Mouse (Mus musculus) hindbrain, postnatal 0 days (tissue): ENCODE results near the gene Elp5. TPM values are rescaled to one million over a fixed set of nuclear protein-coding genes. Genes with fewer than 3 reads are reported as not detected.

Source experiments
- ATAC-seq: fragments of 200-750 bp; cut with Nextera tagmentation; 2 replicates; pipeline ENCODE4 v1.8.0; 2017; ENCODE audit warnings: mild to moderate bottlenecking, moderate TSS enrichment, moderate library complexity
- DNase-seq: peaks from one replicate; pipeline ENCODE4 v3.0.0-alpha.2; 2015; ENCODE audit warnings: low spot score
- H3K27ac ChIP-seq: fragments of 300-500 bp; sonication (generic); 2 replicates; pipeline ENCODE4 v1.5.1; 2014; ENCODE audit warnings: mild to moderate bottlenecking
- H3K27me3 ChIP-seq: fragments of 300-500 bp; sonication (generic); 2 replicates; pipeline ENCODE4 v1.6.1; 2014; ENCODE audit warnings: low read length, mixed read lengths; ENCODE audit not compliant: insufficient read depth
- H3K36me3 ChIP-seq: fragments of 300-500 bp; sonication (generic); 2 replicates; pipeline ENCODE4 v1.6.1; 2014; ENCODE audit warnings: low read length, mixed read lengths; ENCODE audit not compliant: insufficient read depth
- H3K4me1 ChIP-seq: fragments of 300-500 bp; sonication (generic); 2 replicates; pipeline ENCODE4 v1.6.1; 2014; ENCODE audit warnings: antibody characterized with exemption, low read length, mixed read lengths; ENCODE audit not compliant: insufficient read depth
- H3K4me2 ChIP-seq: fragments of 300-500 bp; sonication (generic); 2 replicates; pipeline ENCODE4 v1.6.1; 2014; ENCODE audit warnings: low read depth, mild to moderate bottlenecking, low read length, moderate library complexity, mixed read lengths
- H3K4me3 ChIP-seq: fragments of 300-500 bp; sonication (generic); 2 replicates; pipeline ENCODE4 v1.5.1; 2014; ENCODE audit warnings: low read length
- H3K9ac ChIP-seq: fragments of 300-500 bp; sonication (generic); replicated peaks from 2 replicates; pipeline ENCODE4 v1.6.1; 2014; ENCODE audit warnings: mild to moderate bottlenecking, low read length, moderate library complexity, mixed read lengths
- H3K9me3 ChIP-seq: fragments of 300-500 bp; sonication (generic); 2 replicates; pipeline ENCODE4 v1.6.1; 2016; ENCODE audit warnings: low read length, mixed read lengths
- CTCF ChIP-seq: IDR thresholded peaks from 2 replicates; pipeline ENCODE4 v1.5.1; 2016; ENCODE audit warnings: antibody characterized with exemption, control low read depth, low read depth
- WGBS: fragments of 180-500 bp; shearing (Covaris S2); extraction: QIAGEN DNeasy Blood & Tissue Kit; methylation state at CpG from one replicate; pipeline ENCODE4 v1.1.7; 2014; 5-methylcytosine and 5-hydroxymethylcytosine counted together
- polyA plus RNA-seq: library from polyadenylated mRNA; unstranded; fragments of >200 nt; fragmentation: Nextera tagmentation; extraction: Ambion mirVana; gene quantifications from 2 replicates; pipeline ENCODE4 v1.2.1, GENCODE M21; 2015
- total RNA-seq: library from RNA; depleted of rRNA; stranded (reverse); fragments of >200 nt; gene quantifications from 2 replicates; pipeline ENCODE4 v1.2.3, GENCODE M21; 2014

The Elp5 gene
- total and polyA plus RNA-seq, 2 experiments from 2014 or later, result 137 to 168 TPM

DNA sequence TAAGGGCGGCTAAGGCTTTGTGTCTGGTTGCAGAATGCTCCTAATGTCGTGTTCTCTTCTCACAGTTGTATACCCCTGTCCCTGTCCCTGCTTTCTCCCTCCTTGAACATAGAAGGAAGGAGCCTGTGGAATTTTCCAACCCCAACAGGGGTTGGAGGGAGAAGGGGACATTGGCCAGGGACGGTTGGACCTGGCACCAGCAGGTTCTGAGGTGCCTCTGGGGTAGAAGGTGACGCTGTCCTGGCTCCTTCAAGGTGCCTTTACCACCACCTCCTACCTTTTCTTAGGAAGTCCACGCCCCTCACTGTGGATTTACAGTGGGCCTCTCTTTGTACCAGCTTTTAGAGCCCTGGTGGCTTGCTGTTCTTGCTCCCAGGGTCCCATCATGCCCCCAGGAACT lies 44.5 kb downstream of the Elp5 start:
- no peak overlapping the region for H3K9ac ChIP-seq
- 71% methylated on average over 5 of the region's 5 CpGs for WGBS
- peaks cover 6% of the 10 kb centered on the region; the same call in 1 of the 2 replicates for H3K27me3 ChIP-seq
- DNase-seq (no peak), ATAC-seq (no peak)
- H3K4me1 ChIP-seq, result peaks cover 16% of the 10 kb centered on the region; the same call in 1 of the 2 replicates
- no peak overlapping the region for H3K4me3 ChIP-seq
- H3K9me3 ChIP-seq, result no peaks in the 10 kb centered on the region
- H3K27ac ChIP-seq, result no peak overlapping the region
- TF ChIP-seq CTCF, result no peak
- no peaks in the 10 kb centered on the region for H3K36me3 ChIP-seq
- H3K4me2 ChIP-seq, result no peak overlapping the region

DNA sequence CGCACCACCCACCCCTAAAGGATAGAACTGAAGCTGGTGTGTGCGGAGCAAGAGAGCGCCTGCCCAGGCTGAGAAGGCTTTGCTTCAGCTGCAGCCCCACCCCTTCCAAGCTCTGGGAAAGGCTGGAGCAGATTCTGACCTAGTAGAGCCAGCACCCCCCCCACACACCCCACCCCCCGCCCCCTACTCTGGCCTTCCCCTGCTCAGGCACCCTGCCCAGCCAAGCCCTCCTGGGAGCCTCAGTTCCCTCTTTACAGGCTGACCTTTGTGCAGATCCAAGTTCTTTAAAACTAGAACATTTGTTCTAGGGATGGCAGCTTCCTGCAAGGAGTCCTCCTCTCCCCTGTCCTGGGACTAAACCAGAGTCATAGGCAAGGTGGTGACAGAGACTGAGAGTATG lies 44.9 kb downstream of the Elp5 start:
- ATAC-seq (no peak), DNase-seq (no peak)
- no peak for TF ChIP-seq CTCF
- no peak overlapping the region for H3K4me2 ChIP-seq
- peaks cover 16% of the 10 kb centered on the region; the same call in 1 of the 2 replicates for H3K4me1 ChIP-seq
- H3K9me3 ChIP-seq, result no peaks in the 10 kb centered on the region
- no peaks in the 10 kb centered on the region for H3K36me3 ChIP-seq
- H3K4me3 ChIP-seq, result no peak overlapping the region
- H3K27me3 ChIP-seq, result peaks cover 6% of the 10 kb centered on the region; the same call in 1 of the 2 replicates
- H3K9ac ChIP-seq, result no peak overlapping the region
- WGBS, result 44% methylated on average over 3 of the region's 4 CpGs
- H3K27ac ChIP-seq, result no peak overlapping the region

DNA sequence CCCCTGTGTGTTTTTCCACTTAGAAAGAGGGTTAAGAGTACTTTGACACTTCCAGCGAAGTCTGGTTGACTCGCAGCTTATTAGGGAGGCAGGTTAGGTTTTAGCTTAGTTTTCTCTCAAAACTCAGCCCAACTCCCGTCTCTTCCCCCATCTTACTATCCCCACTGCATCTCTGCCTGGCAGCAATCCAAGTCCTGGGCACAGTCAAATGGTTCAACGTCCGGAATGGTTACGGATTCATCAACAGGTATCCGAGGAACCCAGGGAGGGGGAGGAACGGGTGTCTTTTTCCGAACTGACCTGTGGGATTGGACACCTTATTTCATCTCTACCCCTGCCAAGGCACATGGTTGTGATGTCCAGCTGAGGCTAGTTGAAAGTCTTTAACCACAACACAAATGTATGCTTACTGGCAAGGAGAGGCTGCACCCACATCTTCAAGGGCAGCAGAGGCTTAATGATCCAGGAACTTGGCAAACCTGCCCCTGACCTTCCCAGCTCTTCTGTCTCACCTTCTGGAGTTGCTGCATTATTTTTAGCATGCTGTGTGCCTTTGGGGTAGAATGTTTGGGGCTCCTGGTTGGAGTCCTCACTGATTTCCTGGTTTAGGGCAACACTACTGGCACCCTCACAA lies 45.5 kb downstream of the Elp5 start:
- WGBS, result 31% methylated on average over 9 of the region's 9 CpGs
- peak overlapping the region; percentile 51; the same call in 1 of the 2 replicates for H3K4me3 ChIP-seq
- peak overlapping the region; percentile 89 for H3K4me2 ChIP-seq
- no peak for TF ChIP-seq CTCF
- H3K27me3 ChIP-seq, result peaks cover 6% of the 10 kb centered on the region; the same call in 1 of the 2 replicates
- H3K27ac ChIP-seq, result no peak overlapping the region
- H3K36me3 ChIP-seq, result no peaks in the 10 kb centered on the region
- no peaks in the 10 kb centered on the region for H3K9me3 ChIP-seq
- no peak for DNase-seq
- peaks cover 16% of the 10 kb centered on the region; the same call in 1 of the 2 replicates for H3K4me1 ChIP-seq
- H3K9ac ChIP-seq, result no peak overlapping the region
- ATAC-seq, result no peak

DNA sequence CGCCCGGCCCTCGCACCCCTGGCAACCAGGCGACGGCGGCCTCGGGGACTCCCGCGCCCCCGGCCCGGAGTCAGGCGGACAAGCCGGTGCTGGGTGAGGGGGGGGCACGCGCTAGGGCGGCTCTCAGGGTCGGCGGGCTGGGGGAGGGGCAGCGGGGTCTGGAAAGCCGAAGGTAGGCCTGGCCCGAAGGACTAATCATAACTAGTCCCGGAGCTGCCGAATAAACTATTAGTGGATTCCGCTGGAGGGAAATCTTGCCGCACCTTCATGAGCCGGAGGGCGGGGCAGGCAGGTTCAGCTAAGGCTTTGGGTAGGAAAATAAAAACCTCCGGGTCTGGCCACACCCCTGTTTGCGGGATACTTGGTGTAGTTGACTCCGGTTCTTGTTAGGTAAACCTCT lies 46.2 kb downstream of the Elp5 start:
- Histone ChIP-seq H3K4me2 (peak overlapping the region; percentile 89), H3K4me1 (peaks cover 16% of the 10 kb centered on the region; the same call in 1 of the 2 replicates), H3K9ac (peak overlapping the region; percentile 58), H3K9me3 (no peaks in the 10 kb centered on the region), H3K36me3 (no peaks in the 10 kb centered on the region), H3K27ac (no peak overlapping the region; the same call in 1 of the 2 replicates), H3K27me3 (peaks cover 6% of the 10 kb centered on the region; the same call in 1 of the 2 replicates), H3K4me3 (peak overlapping the region; percentile 51)
- DNase-seq (no peak), ATAC-seq (no peak)
- 2% methylated on average over 30 of the region's 30 CpGs for WGBS
- no peak for TF ChIP-seq CTCF

DNA sequence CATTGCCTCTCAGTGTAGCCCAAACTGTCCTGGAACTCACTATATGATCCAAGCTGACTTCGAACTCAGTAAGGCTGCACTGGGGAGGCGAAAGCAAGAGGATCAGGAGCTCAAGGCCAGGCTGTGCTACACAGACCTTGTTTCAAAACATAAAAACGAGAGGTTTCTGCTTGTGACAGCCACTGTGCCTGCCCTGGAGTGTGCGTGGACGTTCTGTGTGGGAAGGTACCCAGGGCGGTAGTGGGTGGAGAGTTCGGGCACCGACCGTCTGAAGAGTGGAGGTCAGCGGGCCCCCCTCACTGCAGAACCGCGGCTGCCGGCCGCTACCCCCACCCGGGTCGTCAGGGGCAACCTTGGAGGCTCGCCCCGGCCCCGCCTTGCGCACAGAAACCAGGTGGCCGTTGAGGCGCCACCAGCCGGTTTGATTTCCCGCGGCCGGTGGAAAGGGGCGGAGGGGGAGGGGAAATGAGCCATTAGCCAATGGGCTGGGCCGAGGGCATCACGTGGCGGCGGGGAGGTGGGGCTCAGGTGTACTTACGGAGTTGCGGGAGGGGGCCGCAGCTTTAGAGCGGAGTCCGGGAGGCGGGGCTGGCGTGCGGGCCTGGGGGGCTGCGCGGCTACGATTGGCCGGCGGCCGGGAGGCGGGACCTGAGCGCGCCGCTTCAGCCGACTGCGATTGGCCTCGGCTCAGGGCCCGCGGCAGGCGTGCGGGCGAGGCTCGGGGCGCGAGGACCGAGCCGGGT lies 47.0 kb downstream of the Elp5 start, which contains the start of gene Ybx2:
TSS of gene Ybx2 (plus strand) at position 660 of the 743 bp plus-strand sequence.
- H3K36me3 ChIP-seq, result no peaks in the 10 kb centered on the region
- TF ChIP-seq CTCF, result 0 out of 2 replicates have a peak, but pooled peaks have one; percentile 29
- H3K9me3 ChIP-seq, result no peaks in the 10 kb centered on the region
- H3K4me1 ChIP-seq, result peaks cover 16% of the 10 kb centered on the region; the same call in 1 of the 2 replicates
- peaks cover 6% of the 10 kb centered on the region; the same call in 1 of the 2 replicates for H3K27me3 ChIP-seq
- peak within 1 kb of the TSS; percentile 89 for H3K4me2 ChIP-seq
- peak within 1 kb of the TSS; percentile 58 for H3K9ac ChIP-seq
- WGBS, result 1% methylated on average over 61 of the region's 62 CpGs
- peak within 1 kb of the TSS; percentile 26; the same call in 1 of the 2 replicates for H3K27ac ChIP-seq
- ATAC-seq (peak; percentile 93), DNase-seq (peak; percentile 95)
- peak within 1 kb of the TSS; percentile 51 for H3K4me3 ChIP-seq

DNA sequence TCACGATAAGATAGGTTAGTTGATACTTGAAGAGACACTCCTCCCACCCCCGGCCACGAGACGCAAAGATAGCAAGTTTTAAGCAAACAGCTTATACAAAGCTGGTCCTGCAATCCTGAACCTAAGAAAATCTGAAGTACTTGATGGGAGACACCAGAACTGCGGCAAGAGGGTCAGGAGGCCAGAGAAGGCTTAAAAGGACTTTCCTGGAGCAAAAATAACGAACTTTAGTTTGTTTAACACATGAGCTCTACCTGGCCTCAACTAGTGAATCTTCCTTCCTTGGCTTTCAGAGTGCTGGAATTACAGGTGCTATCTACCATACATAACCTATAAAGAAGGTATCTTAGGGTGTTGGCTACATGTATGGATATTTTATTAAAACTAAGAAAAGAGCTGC lies 47.6 kb downstream of the Elp5 start:
- no peaks in the 10 kb centered on the region for H3K9me3 ChIP-seq
- no peak for TF ChIP-seq CTCF
- H3K36me3 ChIP-seq, result no peaks in the 10 kb centered on the region
- no peak for DNase-seq
- ATAC-seq, result no peak
- peaks cover 6% of the 10 kb centered on the region; the same call in 1 of the 2 replicates for H3K27me3 ChIP-seq
- no peak overlapping the region for H3K9ac ChIP-seq
- H3K4me2 ChIP-seq, result peak overlapping the region; percentile 29; the same call in 1 of the 2 replicates
- no peak overlapping the region for H3K4me3 ChIP-seq
- H3K27ac ChIP-seq, result no peak overlapping the region
- H3K4me1 ChIP-seq, result peaks cover 16% of the 10 kb centered on the region; the same call in 1 of the 2 replicates
- WGBS, result 20% methylated on average over 6 of the region's 6 CpGs
